Mouse (Mus musculus) lung, embryonic 14.5 days (tissue): Measurements from ENCODE around the gene Pigv. TPM values are rescaled to one million over a fixed set of nuclear protein-coding genes. Genes with fewer than 3 reads are reported as not detected.

ENCODE experiments used
- ATAC-seq: fragments of 200-750 bp; cut with Nextera tagmentation; 2 replicates; pipeline ENCODE4 v1.8.0; 2017; ENCODE audit warnings: mild to moderate bottlenecking, moderate TSS enrichment, moderate library complexity; ENCODE audit not compliant: insufficient read depth
- DNase-seq: peaks from one replicate; pipeline ENCODE4 v3.0.0-alpha.2; 2015
- H3K27ac ChIP-seq: fragments of 300-500 bp; sonication (generic); 2 replicates; pipeline ENCODE4 v1.5.1; 2014; ENCODE audit warnings: low read depth, mild to moderate bottlenecking, moderate library complexity
- H3K27me3 ChIP-seq: fragments of 300-500 bp; sonication (generic); 2 replicates; pipeline ENCODE4 v1.6.1; 2014; ENCODE audit warnings: low read length, control low read depth; ENCODE audit not compliant: insufficient read depth
- H3K36me3 ChIP-seq: fragments of 300-500 bp; sonication (generic); 2 replicates; pipeline ENCODE4 v1.6.1; 2014; ENCODE audit warnings: control low read depth; ENCODE audit not compliant: insufficient read depth
- H3K4me1 ChIP-seq: fragments of 300-500 bp; sonication (generic); 2 replicates; pipeline ENCODE4 v1.6.1; 2014; ENCODE audit warnings: antibody characterized with exemption, control low read depth; ENCODE audit not compliant: insufficient read depth
- H3K4me2 ChIP-seq: fragments of 300-500 bp; sonication (generic); 2 replicates; pipeline ENCODE4 v1.6.1; 2014; ENCODE audit warnings: mild to moderate bottlenecking
- H3K4me3 ChIP-seq: fragments of 300-500 bp; sonication (generic); 2 replicates; pipeline ENCODE4 v1.5.1; 2014; ENCODE audit warnings: low read depth, low read length
- H3K9ac ChIP-seq: fragments of 300-500 bp; sonication (generic); 2 replicates; pipeline ENCODE4 v1.6.1; 2014
- H3K9me3 ChIP-seq: fragments of 300-500 bp; sonication (generic); 2 replicates; pipeline ENCODE4 v1.6.1; 2016; ENCODE audit warnings: low read depth, low read length, control low read depth
- CTCF ChIP-seq: IDR thresholded peaks from 2 replicates; pipeline ENCODE4 v1.5.1; 2016; ENCODE audit warnings: antibody characterized with exemption, low read depth
- WGBS: fragments of 180-500 bp; shearing (Covaris S2); extraction: QIAGEN DNeasy Blood & Tissue Kit; methylation state at CpG from one replicate; pipeline ENCODE4 v1.1.7; 2014; 5-methylcytosine and 5-hydroxymethylcytosine counted together
- polyA plus RNA-seq: library from polyadenylated mRNA; unstranded; fragments of >200 nt; fragmentation: Nextera tagmentation; extraction: Ambion mirVana; gene quantifications from 2 replicates; pipeline ENCODE4 v1.2.1, GENCODE M21; 2014

The Pigv gene
- polyA plus RNA-seq, 1 experiment from 2014 or later: 14.5 TPM

DNA sequence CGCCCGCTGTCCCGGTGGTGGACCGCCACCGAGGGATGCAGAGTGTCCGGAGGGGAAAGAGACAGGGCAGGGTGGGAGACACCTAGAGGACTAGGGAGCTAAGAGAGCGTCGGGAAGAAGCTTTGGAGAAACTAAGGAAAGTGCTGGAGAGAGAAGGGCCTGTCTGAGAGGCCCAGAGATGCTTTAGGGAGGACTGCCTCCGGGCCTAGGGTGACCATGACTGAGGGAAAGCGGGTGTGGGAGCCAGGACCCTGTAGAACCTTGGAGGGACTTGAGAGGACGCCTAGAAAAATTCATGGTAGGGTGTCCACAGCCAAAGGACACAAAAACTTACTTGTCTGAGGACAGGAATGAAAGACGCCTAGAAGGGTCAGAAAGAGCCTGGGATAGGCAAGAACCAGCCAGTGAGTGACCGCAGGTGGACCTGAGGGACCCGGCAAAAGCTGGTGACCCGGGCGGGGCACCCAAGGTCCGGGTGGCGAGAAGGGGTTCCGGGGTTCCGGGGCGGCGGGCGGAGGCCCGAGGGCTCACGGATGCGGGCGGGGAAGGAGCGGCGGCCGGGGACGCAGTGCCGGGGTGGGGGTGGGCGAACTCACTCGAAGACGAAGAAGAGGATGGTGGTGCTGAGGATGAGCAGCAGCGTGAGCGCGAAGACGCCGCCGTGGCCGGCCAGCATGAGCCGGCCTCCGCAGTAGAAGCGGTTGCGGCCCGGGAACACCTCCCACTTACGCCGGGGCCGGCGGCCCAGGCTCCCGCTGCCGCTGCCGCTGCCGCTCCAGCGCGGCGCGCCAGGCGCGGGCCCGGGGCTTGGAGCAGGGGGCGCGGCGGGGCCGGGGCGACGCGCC is 39.7 kb downstream of the Pigv start:
- peak overlapping the region; percentile 79 for H3K4me3 ChIP-seq
- no peaks in the 10 kb centered on the region for H3K27me3 ChIP-seq
- no peaks in the 10 kb centered on the region for H3K36me3 ChIP-seq
- H3K4me2 ChIP-seq: peak overlapping the region; percentile 92
- DNase-seq (peak; percentile 14), ATAC-seq (peak; percentile 55)
- H3K4me1 ChIP-seq: no peaks in the 10 kb centered on the region
- TF ChIP-seq CTCF: no peak
- H3K9me3 ChIP-seq: no peaks in the 10 kb centered on the region
- under 1% methylated on average over 55 of the region's 69 CpGs for WGBS
- peak overlapping the region; percentile 69 for H3K27ac ChIP-seq
- H3K9ac ChIP-seq: peak overlapping the region; percentile 87

GRCm38 (mm10) chr4:133631769-133632411 is 40.6 kb downstream of the Pigv start:
- H3K36me3 ChIP-seq: no peaks in the 10 kb centered on the region
- DNase-seq (peak; percentile 27), ATAC-seq (no peak)
- no peaks in the 10 kb centered on the region for H3K27me3 ChIP-seq
- H3K9me3 ChIP-seq: no peaks in the 10 kb centered on the region
- WGBS: 32% methylated on average over 9 of the region's 9 CpGs
- H3K4me3 ChIP-seq: peak overlapping the region; percentile 79
- peak overlapping the region; percentile 87 for H3K9ac ChIP-seq
- H3K27ac ChIP-seq: no peak overlapping the region
- no peaks in the 10 kb centered on the region for H3K4me1 ChIP-seq
- peak overlapping the region; percentile 92 for H3K4me2 ChIP-seq
- no peak for TF ChIP-seq CTCF

DNA sequence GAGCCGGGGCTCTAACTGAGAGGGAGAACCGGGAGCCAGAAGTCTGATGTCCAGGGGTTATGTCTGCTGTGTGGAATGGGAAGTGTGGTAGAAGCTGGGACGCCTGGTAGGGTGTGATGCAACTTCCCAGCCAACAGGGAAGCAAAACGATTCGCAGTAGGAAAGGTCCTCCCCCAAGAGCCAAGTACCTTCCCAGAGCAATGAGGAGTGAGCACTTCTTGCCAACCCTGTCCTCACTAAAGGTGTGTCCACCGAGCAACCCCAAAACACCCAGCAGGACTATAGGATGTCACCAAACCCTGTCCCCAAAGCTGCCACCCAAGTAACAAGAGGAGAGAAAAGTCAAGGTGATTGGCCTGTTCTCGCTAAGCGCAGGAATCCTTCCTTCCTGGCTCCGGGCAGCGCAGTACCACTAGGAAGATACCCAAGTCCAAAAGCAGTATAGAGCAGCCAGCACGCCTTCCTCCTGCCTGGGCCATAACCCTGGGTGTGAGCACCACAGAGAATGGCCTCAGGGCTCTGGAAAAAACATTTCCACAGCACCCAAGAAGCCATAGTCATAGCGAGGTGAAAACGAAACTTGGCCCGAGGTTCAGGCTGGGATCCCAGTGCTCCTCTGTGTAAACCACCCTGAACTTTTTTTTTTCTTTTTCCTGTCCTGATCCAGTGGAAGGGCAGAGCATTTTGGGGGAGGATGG is 41.2 kb downstream of the Pigv start:
- H3K4me3 ChIP-seq: 0 out of 2 replicates have a peak overlapping the region, but pooled peaks have one; percentile 79
- H3K4me1 ChIP-seq: 0 out of 2 replicates have a peak, but pooled peaks cover 2% of the 10 kb centered on the region

DNA sequence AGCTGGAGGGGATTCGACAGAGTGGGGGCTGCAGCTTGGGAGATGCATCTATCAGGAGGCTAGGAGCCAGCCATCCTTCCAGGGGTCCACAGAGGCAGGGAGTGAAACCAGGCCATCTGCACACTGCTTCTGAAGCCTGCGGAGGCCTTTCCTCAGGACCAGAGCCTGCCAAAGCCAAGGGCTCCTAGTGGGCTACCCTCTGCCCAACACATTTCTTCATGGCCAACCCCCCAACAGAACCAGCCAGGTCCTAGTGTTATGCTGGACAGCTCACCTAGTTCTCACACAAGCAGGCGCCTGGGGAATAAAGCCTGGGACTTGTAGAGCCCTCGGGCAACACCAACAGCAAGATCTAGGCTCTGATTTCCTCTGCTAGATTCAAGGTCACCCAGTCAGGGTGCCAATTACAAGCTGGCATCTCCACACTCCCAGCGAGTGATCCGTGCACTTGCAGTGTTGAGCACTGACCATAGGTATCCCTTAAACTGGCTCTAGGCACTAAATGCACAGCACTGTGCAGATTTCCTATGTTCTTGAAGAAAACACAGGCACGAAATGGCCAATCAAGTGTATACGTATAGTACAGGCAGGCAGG is 42.0 kb downstream of the Pigv start:
- H3K4me2 ChIP-seq: no peak overlapping the region
- no peak overlapping the region for H3K27ac ChIP-seq
- peaks cover 14% of the 10 kb centered on the region for H3K36me3 ChIP-seq
- no peaks in the 10 kb centered on the region for H3K27me3 ChIP-seq
- H3K4me3 ChIP-seq: no peak overlapping the region
- 88% methylated on average over 8 of the region's 8 CpGs for WGBS
- no peak overlapping the region for H3K9ac ChIP-seq
- no peak for TF ChIP-seq CTCF
- no peaks in the 10 kb centered on the region for H3K9me3 ChIP-seq
- ATAC-seq (no peak), DNase-seq (no peak)
- 0 out of 2 replicates have a peak, but pooled peaks cover 2% of the 10 kb centered on the region for H3K4me1 ChIP-seq

More for the DNA sequence above, 41.2 kb downstream of the Pigv start:
- DNase-seq: no peak
- Histone ChIP-seq H3K27ac (no peak overlapping the region), H3K9me3 (no peaks in the 10 kb centered on the region), H3K4me2 (peak overlapping the region; percentile 92), H3K36me3 (peaks cover 6% of the 10 kb centered on the region), H3K27me3 (no peaks in the 10 kb centered on the region), H3K9ac (0 out of 2 replicates have a peak overlapping the region, but pooled peaks have one; percentile 14)
- ATAC-seq: no peak
- WGBS: 80% methylated on average over 14 of the region's 14 CpGs
- no peak for TF ChIP-seq CTCF

DNA sequence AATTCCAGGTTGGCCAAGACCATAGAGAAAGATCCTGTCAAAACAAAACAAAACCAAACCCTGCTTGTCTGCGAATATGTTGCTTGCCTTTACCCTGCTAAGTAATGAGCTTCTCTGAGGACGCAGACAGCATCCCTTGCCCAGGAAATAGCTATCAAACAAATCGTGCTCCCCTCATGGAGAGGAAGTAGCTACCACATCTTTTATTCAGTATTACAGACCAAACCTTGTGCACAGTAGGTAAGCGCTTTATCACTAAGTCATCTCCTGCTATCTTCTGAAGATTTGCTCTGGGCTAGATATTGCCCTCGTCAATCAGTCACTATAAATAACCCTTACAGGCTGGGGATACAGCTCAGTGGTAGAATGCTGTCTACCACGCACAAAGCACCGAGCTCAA is 43.3 kb downstream of the Pigv start:
- ATAC-seq: no peak

GRCm38 (mm10) chr4:133628517-133628916 is 43.9 kb downstream of the Pigv start:
- DNase-seq (no peak), ATAC-seq (no peak)
- H3K9ac ChIP-seq: no peak overlapping the region
- H3K27me3 ChIP-seq: no peaks in the 10 kb centered on the region
- no peak overlapping the region for H3K4me3 ChIP-seq
- 75% methylated on average over 2 of the region's 2 CpGs for WGBS
- H3K27ac ChIP-seq: no peak overlapping the region
- H3K36me3 ChIP-seq: peaks cover 29% of the 10 kb centered on the region
- 0 out of 2 replicates have a peak, but pooled peaks cover 2% of the 10 kb centered on the region for H3K4me1 ChIP-seq
- no peaks in the 10 kb centered on the region for H3K9me3 ChIP-seq
- H3K4me2 ChIP-seq: no peak overlapping the region
- no peak for TF ChIP-seq CTCF

More for the DNA sequence above, 43.3 kb downstream of the Pigv start:
- Histone ChIP-seq H3K27me3 (no peaks in the 10 kb centered on the region), H3K4me3 (no peak overlapping the region), H3K36me3 (peaks cover 24% of the 10 kb centered on the region), H3K9me3 (no peaks in the 10 kb centered on the region), H3K4me1 (0 out of 2 replicates have a peak, but pooled peaks cover 2% of the 10 kb centered on the region), H3K4me2 (no peak overlapping the region), H3K9ac (no peak overlapping the region), H3K27ac (no peak overlapping the region)
- TF ChIP-seq CTCF: no peak
- 80% methylated on average over 7 of the region's 7 CpGs for WGBS
- no peak for DNase-seq
